Mouse (Mus musculus) embryonic facial prominence, embryonic 14.5 days (tissue): Measurements from ENCODE around the gene Gje1. TPM values are rescaled to one million over a fixed set of nuclear protein-coding genes. Genes with fewer than 3 reads are reported as not detected.

Experiments used
- ATAC-seq: fragments of 200-750 bp; cut with Nextera tagmentation; 2 replicates; pipeline ENCODE4 v1.8.0; 2017; ENCODE audit warnings: low read depth, moderate number of reproducible peaks, moderate TSS enrichment
- DNase-seq: peaks from one replicate; pipeline ENCODE4 v3.0.0-alpha.2; 2015; ENCODE audit warnings: low spot score
- H3K27ac ChIP-seq: fragments of 300-500 bp; sonication (generic); replicated peaks from 2 replicates; pipeline ENCODE4 v1.5.1; 2014; ENCODE audit warnings: low read depth, mild to moderate bottlenecking, low read length, moderate library complexity
- H3K27me3 ChIP-seq: fragments of 300-500 bp; sonication (generic); replicated peaks from 2 replicates; pipeline ENCODE4 v1.6.1; 2014; ENCODE audit warnings: low read length; ENCODE audit not compliant: control insufficient read depth, insufficient read depth
- H3K36me3 ChIP-seq: fragments of 300-500 bp; sonication (generic); 2 replicates; pipeline ENCODE4 v1.6.1; 2014; ENCODE audit warnings: low read length, mixed read lengths; ENCODE audit not compliant: control insufficient read depth, insufficient read depth
- H3K4me1 ChIP-seq: fragments of 300-500 bp; sonication (generic); 2 replicates; pipeline ENCODE4 v1.6.1; 2014; ENCODE audit warnings: antibody characterized with exemption, low read length; ENCODE audit not compliant: control insufficient read depth, insufficient read depth
- H3K4me2 ChIP-seq: fragments of 300-500 bp; sonication (generic); 2 replicates; pipeline ENCODE4 v1.6.1; 2014; ENCODE audit warnings: low read depth, mild to moderate bottlenecking, low read length, moderate library complexity, mixed read lengths
- H3K4me3 ChIP-seq: fragments of 300-500 bp; sonication (generic); 2 replicates; pipeline ENCODE4 v1.5.1; 2014; ENCODE audit warnings: low read depth, mild to moderate bottlenecking, low read length
- H3K9ac ChIP-seq: fragments of 300-500 bp; sonication (generic); 2 replicates; pipeline ENCODE4 v1.6.1; 2014; ENCODE audit warnings: low read depth, mild to moderate bottlenecking, low read length, moderate library complexity, mixed read lengths
- H3K9me3 ChIP-seq: fragments of 300-500 bp; sonication (generic); 2 replicates; pipeline ENCODE4 v1.6.1; 2016; ENCODE audit warnings: low read length; ENCODE audit not compliant: control insufficient read depth
- WGBS: fragments of 180-500 bp; shearing (Covaris S2); extraction: QIAGEN DNeasy Blood & Tissue Kit; methylation state at CpG from one replicate; pipeline ENCODE4 v1.1.7; 2014; 5-methylcytosine and 5-hydroxymethylcytosine counted together
- polyA plus RNA-seq: library from polyadenylated mRNA; unstranded; fragments of >200 nt; fragmentation: Nextera tagmentation; extraction: Ambion mirVana; gene quantifications from 2 replicates; pipeline ENCODE4 v1.2.1, GENCODE M21; 2014

Gene Gje1
- polyA plus RNA-seq, 1 experiment from 2014 or later = not detected

DNA sequence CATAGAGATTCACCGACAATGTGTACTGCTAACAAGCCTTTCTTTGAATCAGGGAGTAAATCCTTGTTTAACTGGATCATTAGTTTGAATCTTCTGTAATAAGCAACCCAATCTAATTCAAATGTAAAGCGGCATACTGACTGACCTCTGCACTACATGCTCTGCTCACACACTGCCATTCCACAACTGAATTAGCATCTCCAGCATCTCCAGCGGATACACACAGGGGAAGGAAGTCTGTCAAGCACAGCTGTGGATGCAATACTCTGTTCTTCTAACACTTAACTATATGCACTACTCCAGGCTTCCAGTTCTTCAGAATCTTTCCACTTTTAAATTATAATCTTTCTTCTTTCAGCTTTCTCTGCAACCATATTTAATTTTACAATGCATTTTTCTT lies 27.7 kb downstream of the Gje1 start:
- 88% methylated on average over 3 of the region's 3 CpGs for WGBS
- ATAC-seq = no peak
- no peak overlapping the region for H3K27ac ChIP-seq
- H3K4me2 ChIP-seq = no peak overlapping the region
- peaks cover 15% of the 10 kb centered on the region for H3K36me3 ChIP-seq
- H3K4me3 ChIP-seq = no peak overlapping the region
- no peaks in the 10 kb centered on the region for H3K27me3 ChIP-seq
- H3K4me1 ChIP-seq = no peaks in the 10 kb centered on the region
- no peaks in the 10 kb centered on the region for H3K9me3 ChIP-seq
- no peak overlapping the region for H3K9ac ChIP-seq
- no peak for DNase-seq

DNA sequence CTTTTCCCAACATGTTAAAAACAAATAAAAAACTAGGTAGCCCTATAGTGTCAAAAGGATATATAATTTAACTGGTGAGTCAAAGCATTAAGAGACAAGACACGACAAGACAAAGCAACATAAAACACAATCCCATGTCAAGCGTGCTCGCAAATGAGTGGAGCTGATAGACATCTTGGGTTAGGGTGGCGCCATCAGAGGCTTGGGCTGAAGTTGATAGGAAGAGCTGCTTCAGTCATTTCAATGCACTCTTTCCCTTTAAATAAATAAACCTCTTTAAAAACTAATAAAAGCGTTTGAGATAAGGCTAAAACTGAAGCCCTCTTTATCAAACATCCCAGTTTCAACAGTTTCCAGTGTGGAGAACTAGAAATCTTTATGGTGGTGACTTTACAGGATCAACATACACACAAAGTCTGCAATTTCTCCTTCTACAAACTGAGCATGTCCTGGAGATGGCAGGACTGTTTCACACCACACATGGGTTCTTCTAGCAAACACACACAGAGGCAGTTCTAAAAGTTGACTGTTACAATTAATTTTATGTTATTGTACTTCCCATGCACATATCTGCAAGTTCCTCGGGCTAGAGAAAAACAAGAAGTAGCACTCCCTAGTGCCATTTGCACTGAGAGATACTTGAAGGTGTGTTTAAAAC lies 29.1 kb downstream of the Gje1 start:
- DNase-seq (no peak), ATAC-seq (no peak)
- no peaks in the 10 kb centered on the region for H3K9me3 ChIP-seq
- no peak overlapping the region for H3K4me3 ChIP-seq
- H3K9ac ChIP-seq = no peak overlapping the region
- no peaks in the 10 kb centered on the region for H3K4me1 ChIP-seq
- H3K27ac ChIP-seq = no peak overlapping the region
- H3K4me2 ChIP-seq = no peak overlapping the region
- 91% methylated on average over 6 of the region's 6 CpGs for WGBS
- peaks cover 15% of the 10 kb centered on the region for H3K36me3 ChIP-seq
- no peaks in the 10 kb centered on the region for H3K27me3 ChIP-seq

DNA sequence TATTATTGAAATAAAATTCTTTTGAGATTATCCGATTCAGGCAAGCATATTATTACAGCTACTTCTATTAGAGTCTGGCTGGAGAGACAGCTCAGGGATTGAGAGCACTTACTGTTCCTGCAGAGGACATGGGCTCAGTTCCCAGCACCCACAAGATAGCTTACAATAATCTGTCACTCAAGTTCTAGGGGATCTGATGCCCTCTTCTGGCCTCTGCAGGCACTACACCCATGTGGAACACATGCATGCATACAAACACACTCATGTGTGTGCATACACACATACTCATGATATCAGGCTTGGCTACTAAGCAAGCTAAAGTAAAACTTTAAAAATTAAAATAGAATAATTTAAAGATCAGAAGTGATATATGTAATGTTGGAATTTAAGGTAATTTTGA lies 32.4 kb downstream of the Gje1 start:
- Histone ChIP-seq H3K4me3 (no peak overlapping the region), H3K36me3 (peaks cover 18% of the 10 kb centered on the region), H3K9ac (no peak overlapping the region), H3K4me2 (no peak overlapping the region), H3K27me3 (no peaks in the 10 kb centered on the region), H3K27ac (no peak overlapping the region), H3K9me3 (no peaks in the 10 kb centered on the region), H3K4me1 (no peaks in the 10 kb centered on the region)
- 98% methylated on average over 1 of the region's 1 CpGs for WGBS
- DNase-seq = no peak
- no peak for ATAC-seq

DNA sequence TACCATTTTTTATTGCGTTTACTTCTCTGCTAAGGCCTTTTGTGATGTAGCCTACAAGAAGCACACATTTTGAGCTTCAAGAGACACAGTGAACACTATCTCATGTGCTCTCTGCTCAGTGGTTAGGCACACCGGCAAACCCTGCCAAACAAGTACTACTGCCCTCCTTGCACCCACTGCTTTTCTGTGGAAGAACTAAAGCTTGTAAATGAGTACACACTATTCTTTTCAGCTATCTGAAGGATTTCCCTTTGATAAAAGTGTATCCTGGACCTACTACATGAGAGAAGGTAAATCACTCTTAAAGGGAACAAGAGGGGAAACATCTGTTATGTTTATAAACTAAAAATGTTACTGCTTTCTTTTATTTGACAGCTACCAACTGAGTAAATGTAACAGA lies 51.9 kb downstream of the Gje1 start:
- no peak for DNase-seq
- Histone ChIP-seq H3K4me1 (no peaks in the 10 kb centered on the region), H3K27me3 (no peaks in the 10 kb centered on the region), H3K36me3 (peaks cover 42% of the 10 kb centered on the region), H3K4me3 (no peak overlapping the region), H3K9ac (no peak overlapping the region), H3K4me2 (no peak overlapping the region), H3K27ac (no peak overlapping the region), H3K9me3 (no peaks in the 10 kb centered on the region)
- 93% methylated on average over 2 of the region's 2 CpGs for WGBS
- no peak for ATAC-seq

Other genes with a start within 250 kb of the Gje1 start
- gene Adgrg6, start 172.6 kb downstream of the Gje1 start, polyA plus RNA-seq = 13.0 and 15.7 TPM in 2 replicates
- 89.2 and 97.8 TPM in 2 replicates for gene Vta1, start 12.7 kb downstream of the Gje1 start, polyA plus RNA-seq
- gene Nmbr, start 12.6 kb downstream of the Gje1 start, polyA plus RNA-seq = 0.25 and 0.46 TPM in 2 replicates